ENCODE assay signal across 9 mouse cellular contexts in the genomic region with DNA sequence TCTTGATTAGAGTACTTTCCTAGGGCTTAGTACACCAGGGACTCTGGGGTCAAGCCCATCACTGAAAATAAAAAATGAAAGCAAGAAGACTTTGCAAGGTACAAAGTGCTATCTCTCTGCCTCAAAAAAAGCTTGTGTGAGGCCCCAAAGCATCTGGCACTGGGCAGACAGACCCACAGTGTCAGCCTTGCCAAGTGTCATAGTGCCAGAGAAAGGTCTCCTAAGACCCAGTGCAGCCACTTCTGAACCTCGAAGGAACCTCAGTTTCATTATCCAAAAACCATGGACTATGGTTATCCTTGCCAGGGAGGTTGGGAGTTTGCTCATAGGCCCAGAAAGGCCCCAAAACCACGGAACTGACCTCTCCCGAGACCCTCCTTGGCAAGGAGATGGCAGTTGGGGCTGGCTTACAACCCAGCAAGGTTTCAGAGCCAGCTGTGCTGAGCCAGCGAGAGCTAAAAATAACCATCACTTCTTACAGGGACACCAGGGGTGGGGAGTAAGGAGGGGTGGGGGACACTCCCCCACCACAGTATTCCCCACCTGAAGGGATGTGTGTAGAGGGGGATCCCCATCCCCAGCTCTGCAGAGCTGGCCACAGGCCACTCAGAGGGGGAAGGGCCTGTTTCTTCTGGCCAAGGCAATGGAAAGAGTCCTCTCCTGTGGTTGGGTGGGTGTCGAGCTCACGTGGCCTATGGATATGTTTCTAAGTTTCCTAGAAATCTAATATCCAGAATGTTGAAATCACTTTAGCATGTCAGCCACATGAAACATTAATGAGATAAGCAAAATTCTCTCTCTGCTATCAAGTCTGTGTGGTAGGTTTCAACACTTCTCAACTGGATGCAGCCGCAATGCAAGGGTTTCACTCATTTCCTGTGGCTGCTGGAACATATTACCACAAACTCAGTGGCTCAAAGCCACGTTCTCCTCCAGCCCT. TPM values are rescaled to one million over a fixed set of nuclear protein-coding genes. Genes with fewer than 3 reads are reported as not detected.
DNase-seq lines count a peak whose midpoint lies in the region; ATAC-seq and TF ChIP-seq lines count a peak whose summit lies in the region.
"Had no signal": no experiment of that assay in that cellular context is flagged by ENCODE, and none has a peak within 500 bp of the region (broad histone marks: within the 10 kb centered on the region; RNA-seq: fewer than 3 reads in every experiment).

No protein-coding gene starts in this region.

- TF ChIP-seq EP300 in lung, postnatal 0 days (IDR thresholded peaks at IDR 0.05) = peak; percentile 60

- intact Hi-C loops in gastrocnemius, adult 2 months (cut with DNase I) = no loop called here

- DNase-seq in lung, postnatal 0 days (ENCODE audit: low spot score) = peak; percentile 82
- no peak for DNase-seq in lung, postnatal 25 days (ENCODE audit: low spot score)
- peak; percentile 65 for DNase-seq in gastrocnemius, adult 2 months
- no peak for DNase-seq in urinary bladder, postnatal 25 days (ENCODE audit: low spot score)
- no peak for DNase-seq in right cerebral cortex, postnatal 4 days
- DNase-seq in cerebellum, adult 18-20 months = no peak
- DNase-seq: liver, embryonic 13.5 days had no signal

- no peak overlapping the region for H3K9ac ChIP-seq in lung, postnatal 0 days (replicated peaks; ENCODE audit: low read depth)
- H3K9ac ChIP-seq in limb, embryonic 15.5 days = no peak overlapping the region
- H3K9ac ChIP-seq: heart, embryonic 13.5 days; liver, embryonic 13.5 days had no signal

- no peaks in the 10 kb centered on the region for H3K9me3 ChIP-seq in lung, postnatal 0 days (ENCODE audit: low read length)
- H3K9me3 ChIP-seq in limb, embryonic 15.5 days = no peaks in the 10 kb centered on the region
- H3K9me3 ChIP-seq: heart, embryonic 13.5 days; liver, embryonic 13.5 days had no signal

- peak overlapping the region; percentile 35 for H3K27ac ChIP-seq in lung, postnatal 0 days (ENCODE audit: low read length)
- peak overlapping the region; percentile 61 for H3K27ac ChIP-seq in gastrocnemius, adult 2 months
- peak overlapping the region; percentile 79 for H3K27ac ChIP-seq in limb, embryonic 15.5 days
- H3K27ac ChIP-seq: heart, embryonic 13.5 days; liver, embryonic 13.5 days had no signal

- 53% methylated on average over 8 of the region's 8 CpGs for WGBS in lung, postnatal 0 days
- 33% methylated on average over 8 of the region's 8 CpGs for WGBS in limb, embryonic 15.5 days

- H3K4me3 ChIP-seq in lung, postnatal 0 days (ENCODE audit: low read depth, low read length) = no peak overlapping the region
- peak overlapping the region; percentile 35 for H3K4me3 ChIP-seq in gastrocnemius, adult 2 months
- no peak overlapping the region for H3K4me3 ChIP-seq in limb, embryonic 15.5 days
- H3K4me3 ChIP-seq: heart, embryonic 13.5 days; liver, embryonic 13.5 days had no signal

- no peaks in the 10 kb centered on the region for H3K27me3 ChIP-seq in lung, postnatal 0 days (replicated peaks; ENCODE audit: insufficient read depth, low read length)
- H3K27me3 ChIP-seq in limb, embryonic 15.5 days = peaks cover 17% of the 10 kb centered on the region; the same call in 1 of the 2 replicates

- TF ChIP-seq CTCF in lung, postnatal 0 days (IDR thresholded peaks at IDR 0.05) = no peak
- TF ChIP-seq CTCF in gastrocnemius, adult 2 months (IDR thresholded peaks at IDR 0.05) = no peak

- H3K36me3 ChIP-seq in lung, postnatal 0 days (ENCODE audit: insufficient read depth, low read length) = no peaks in the 10 kb centered on the region
- H3K36me3 ChIP-seq in limb, embryonic 15.5 days = no peaks in the 10 kb centered on the region
- H3K36me3 ChIP-seq: heart, embryonic 13.5 days; liver, embryonic 13.5 days had no signal

- no peaks in the 10 kb centered on the region; the same call in 1 of the 2 replicates for H3K4me1 ChIP-seq in lung, postnatal 0 days (ENCODE audit: insufficient read depth, low read depth, low read length)
- H3K4me1 ChIP-seq in limb, embryonic 15.5 days = peaks cover 50% of the 10 kb centered on the region
- H3K4me1 ChIP-seq: liver, embryonic 13.5 days had no signal

- no peak overlapping the region for H3K4me2 ChIP-seq in lung, postnatal 0 days (replicated peaks; ENCODE audit: low read depth, low read length)
- H3K4me2 ChIP-seq in limb, embryonic 15.5 days = 0 out of 2 replicates have a peak overlapping the region, but pooled peaks have one; percentile 15
- H3K4me2 ChIP-seq: heart, embryonic 13.5 days; liver, embryonic 13.5 days had no signal

- peak; percentile 75 for ATAC-seq in lung, postnatal 0 days
- ATAC-seq in limb, embryonic 15.5 days (ENCODE audit: insufficient number of reproducible peaks, low FRiP score, low TSS enrichment, low read depth) = peak; percentile 84

RNA-seq across cellular contexts. Expression of a gene that starts 23.0 kb away (rescaled TPM):
- polyA plus RNA-seq in lung, postnatal 0 days (2015; fragmentation: Nextera tagmentation; extraction: Ambion mirVana) = 61.4 and 67.0 TPM in 2 replicates
- 1 to 10 TPM in 1 of 2 experiments, under 1 TPM in 1; 0.46 to 1.2 TPM for total RNA-seq in gastrocnemius, adult 2 months (2021)
- 4.4 and 5.1 TPM in 2 replicates for polyA plus RNA-seq in limb, embryonic 15.5 days (2015; fragmentation: Nextera tagmentation; extraction: Ambion mirVana)

RNA-seq across cellular contexts. Expression of a gene that starts 24.7 kb away (rescaled TPM):
- polyA plus RNA-seq in lung, postnatal 0 days (2015; fragmentation: Nextera tagmentation; extraction: Ambion mirVana) = 1.3 and 1.6 TPM in 2 replicates
- total RNA-seq in gastrocnemius, adult 2 months (2021) = under 1 TPM; 0.54 to 0.61 TPM
- 7.3 TPM in 2 replicates for polyA plus RNA-seq in limb, embryonic 15.5 days (2015; fragmentation: Nextera tagmentation; extraction: Ambion mirVana)

Comparison
In these comparisons a context has a peak if more than half of its experiments do, and no peak if none do; other contexts are left out.
1. DNase-seq: peak in lung, postnatal 0 days (single experiment) and gastrocnemius, adult 2 months (single experiment); none in lung, postnatal 25 days (single experiment), urinary bladder, postnatal 25 days (single experiment), right cerebral cortex, postnatal 4 days (single experiment) and cerebellum, adult 18-20 months (0 of 2).
2. RNA of a gene that starts 23.0 kb away (polyA plus RNA-seq): 61.4 to 67.0 TPM in lung, postnatal 0 days; 4.4 to 5.1 TPM in limb, embryonic 15.5 days; every median in the first group is over 10 times any median in the second.
3. Peak in every context shown above with its lines, with median percentiles within 50 percentile points of each other: H3K27ac ChIP-seq.